Mouse (Mus musculus): ENCODE measurements around the gene Cdh22. TPM values are rescaled to one million over a fixed set of nuclear protein-coding genes. Genes with fewer than 3 reads are reported as not detected.
A peak's percentile ranks its signal among the peaks of the same experiment; 100 is the strongest.

The Cdh22 gene
- polyA plus RNA-seq, 1 experiment from 2014 or later = 1.0 TPM

GRCm38 (mm10) chr2:165253269-165253668, 18.6 kb upstream of the Cdh22 start:
- DNase-seq (ENCODE audit: low spot score) (no peak), ATAC-seq (no peak)
- TF ChIP-seq EP300 (IDR thresholded peaks at IDR 0.05) = no peak
- no peak for TF ChIP-seq CTCF (IDR thresholded peaks at IDR 0.05)
- Histone ChIP-seq H3K36me3 (ENCODE audit: insufficient read depth, low read length) (no peaks in the 10 kb centered on the region), H3K4me1 (ENCODE audit: insufficient read depth, low read depth, low read length) (no peaks in the 10 kb centered on the region), H3K27ac (ENCODE audit: low read length) (no peak overlapping the region), H3K4me2 (replicated peaks; ENCODE audit: low read depth, low read length) (no peak overlapping the region), H3K27me3 (replicated peaks; ENCODE audit: insufficient read depth, low read length) (no peaks in the 10 kb centered on the region), H3K9me3 (ENCODE audit: low read length) (no peaks in the 10 kb centered on the region), H3K9ac (replicated peaks; ENCODE audit: low read depth) (no peak overlapping the region), H3K4me3 (ENCODE audit: low read depth, low read length) (no peak overlapping the region)
- WGBS = 74% methylated on average over 8 of the region's 8 CpGs

- ATAC-seq (no peak), DNase-seq (ENCODE audit: low spot score) (no peak)
- H3K27me3 ChIP-seq (replicated peaks; ENCODE audit: insufficient read depth, low read length) = no peaks in the 10 kb centered on the region
- WGBS = 54% methylated on average over 9 of the region's 9 CpGs
- H3K4me2 ChIP-seq (replicated peaks; ENCODE audit: low read depth, low read length) = no peak overlapping the region
- no peak overlapping the region for H3K9ac ChIP-seq (replicated peaks; ENCODE audit: low read depth)
- no peaks in the 10 kb centered on the region for H3K36me3 ChIP-seq (ENCODE audit: insufficient read depth, low read length)
- no peaks in the 10 kb centered on the region for H3K9me3 ChIP-seq (ENCODE audit: low read length)
- no peak overlapping the region for H3K4me3 ChIP-seq (ENCODE audit: low read depth, low read length)
- TF ChIP-seq EP300 (IDR thresholded peaks at IDR 0.05) (no peak), CTCF (IDR thresholded peaks at IDR 0.05) (no peak)
- H3K4me1 ChIP-seq (ENCODE audit: insufficient read depth, low read depth, low read length) = no peaks in the 10 kb centered on the region
- no peak overlapping the region for H3K27ac ChIP-seq (ENCODE audit: low read length)
Observed at GRCm38 (mm10) chr2:165252801-165253200, 18.1 kb upstream of the Cdh22 start.

- H3K9ac ChIP-seq (replicated peaks; ENCODE audit: low read depth) = no peak overlapping the region
- ATAC-seq = no peak
- H3K4me3 ChIP-seq (ENCODE audit: low read depth, low read length) = no peak overlapping the region
- 79% methylated on average over 8 of the region's 8 CpGs for WGBS
- H3K4me1 ChIP-seq (ENCODE audit: insufficient read depth, low read depth, low read length) = no peaks in the 10 kb centered on the region
- no peak overlapping the region for H3K27ac ChIP-seq (ENCODE audit: low read length)
- DNase-seq (ENCODE audit: low spot score) = no peak
- TF ChIP-seq CTCF (IDR thresholded peaks at IDR 0.05) (no peak), EP300 (IDR thresholded peaks at IDR 0.05) (no peak)
- H3K9me3 ChIP-seq (ENCODE audit: low read length) = no peaks in the 10 kb centered on the region
- H3K4me2 ChIP-seq (replicated peaks; ENCODE audit: low read depth, low read length) = no peak overlapping the region
- no peaks in the 10 kb centered on the region for H3K36me3 ChIP-seq (ENCODE audit: insufficient read depth, low read length)
- no peaks in the 10 kb centered on the region for H3K27me3 ChIP-seq (replicated peaks; ENCODE audit: insufficient read depth, low read length)
Observed at GRCm38 (mm10) chr2:165252381-165252780, 17.7 kb upstream of the Cdh22 start.

GRCm38 (mm10) chr2:165250903-165251302, 16.2 kb upstream of the Cdh22 start:
- Histone ChIP-seq H3K9ac (replicated peaks; ENCODE audit: low read depth) (no peak overlapping the region), H3K4me2 (replicated peaks; ENCODE audit: low read depth, low read length) (no peak overlapping the region), H3K36me3 (ENCODE audit: insufficient read depth, low read length) (no peaks in the 10 kb centered on the region), H3K4me3 (ENCODE audit: low read depth, low read length) (no peak overlapping the region), H3K9me3 (ENCODE audit: low read length) (no peaks in the 10 kb centered on the region), H3K4me1 (ENCODE audit: insufficient read depth, low read depth, low read length) (no peaks in the 10 kb centered on the region), H3K27ac (ENCODE audit: low read length) (no peak overlapping the region), H3K27me3 (replicated peaks; ENCODE audit: insufficient read depth, low read length) (0 out of 2 replicates have a peak, but pooled peaks cover 2% of the 10 kb centered on the region)
- DNase-seq (ENCODE audit: low spot score) (peak; percentile 23), ATAC-seq (no peak)
- WGBS = 17% methylated on average over 1 of the region's 1 CpGs
- TF ChIP-seq EP300 (IDR thresholded peaks at IDR 0.05) = no peak
- TF ChIP-seq CTCF (IDR thresholded peaks at IDR 0.05) = no peak

DNA sequence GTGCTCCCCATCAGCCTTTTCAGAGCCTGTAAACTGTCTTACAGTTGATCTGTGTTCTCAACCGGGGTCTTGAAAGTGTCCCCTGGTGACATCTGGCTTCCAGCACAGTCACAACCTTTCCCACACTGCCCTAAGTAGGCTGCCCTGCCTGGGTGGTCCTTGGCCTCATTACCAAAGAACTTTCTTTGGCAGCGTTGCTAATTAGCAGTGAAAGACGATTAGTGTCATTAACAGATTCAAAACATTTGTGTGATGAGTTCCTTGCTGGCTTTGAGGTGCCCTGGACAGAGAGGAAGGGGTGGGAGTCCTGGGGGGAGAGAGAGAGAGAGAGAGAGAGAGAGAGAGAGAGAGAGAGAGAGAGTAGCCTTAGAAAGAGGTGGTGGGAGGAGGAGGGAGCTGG, 14.3 kb upstream of the Cdh22 start:
- H3K27me3 ChIP-seq (replicated peaks; ENCODE audit: insufficient read depth, low read length) = 0 out of 2 replicates have a peak, but pooled peaks cover 9% of the 10 kb centered on the region
- no peak overlapping the region for H3K4me3 ChIP-seq (ENCODE audit: low read depth, low read length)
- DNase-seq (ENCODE audit: low spot score) (peak; percentile 27), ATAC-seq (peak; percentile 81)
- H3K4me1 ChIP-seq (ENCODE audit: insufficient read depth, low read depth, low read length) = no peaks in the 10 kb centered on the region
- peak; percentile 57; the same call in 1 of the 2 replicates for TF ChIP-seq EP300 (IDR thresholded peaks at IDR 0.05)
- no peak for TF ChIP-seq CTCF (IDR thresholded peaks at IDR 0.05)
- no peak overlapping the region for H3K9ac ChIP-seq (replicated peaks; ENCODE audit: low read depth)
- WGBS = 24% methylated on average over 3 of the region's 3 CpGs
- no peaks in the 10 kb centered on the region for H3K36me3 ChIP-seq (ENCODE audit: insufficient read depth, low read length)
- H3K4me2 ChIP-seq (replicated peaks; ENCODE audit: low read depth, low read length) = no peak overlapping the region
- H3K9me3 ChIP-seq (ENCODE audit: low read length) = no peaks in the 10 kb centered on the region
- no peak overlapping the region for H3K27ac ChIP-seq (ENCODE audit: low read length)

DNA sequence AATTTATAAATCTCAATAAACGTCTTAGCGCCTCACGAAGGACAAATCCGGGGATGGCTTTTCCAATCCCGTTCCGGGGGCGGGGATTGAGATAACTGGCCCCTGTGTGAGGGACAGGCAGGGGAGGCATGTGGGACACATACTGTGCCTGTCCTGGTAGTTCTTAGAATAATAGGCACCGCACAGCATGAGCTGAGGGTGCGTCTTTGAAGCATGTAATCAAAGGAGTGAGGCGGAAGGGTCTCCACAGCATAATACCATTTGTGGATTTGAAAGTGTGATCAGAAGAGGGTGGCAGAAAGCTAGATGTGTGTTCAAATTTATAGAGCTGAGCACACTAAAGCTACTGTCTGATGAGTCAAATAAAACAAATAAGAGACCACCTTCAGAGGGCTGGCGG, 11.7 kb upstream of the Cdh22 start:
- 35% methylated on average over 11 of the region's 11 CpGs for WGBS
- Histone ChIP-seq H3K4me3 (ENCODE audit: low read depth, low read length) (no peak overlapping the region), H3K9ac (replicated peaks; ENCODE audit: low read depth) (no peak overlapping the region), H3K9me3 (ENCODE audit: low read length) (no peaks in the 10 kb centered on the region), H3K4me2 (replicated peaks; ENCODE audit: low read depth, low read length) (no peak overlapping the region), H3K4me1 (ENCODE audit: insufficient read depth, low read depth, low read length) (no peaks in the 10 kb centered on the region), H3K27ac (ENCODE audit: low read length) (no peak overlapping the region), H3K27me3 (replicated peaks; ENCODE audit: insufficient read depth, low read length) (peaks cover 23% of the 10 kb centered on the region), H3K36me3 (ENCODE audit: insufficient read depth, low read length) (no peaks in the 10 kb centered on the region)
- ATAC-seq = no peak
- TF ChIP-seq CTCF (IDR thresholded peaks at IDR 0.05) (no peak), EP300 (IDR thresholded peaks at IDR 0.05) (no peak)
- no peak for DNase-seq (ENCODE audit: low spot score)
